Mouse (Mus musculus): ENCODE data around the gene Suds3. TPM values are rescaled to one million over a fixed set of nuclear protein-coding genes. Genes with fewer than 3 reads are reported as not detected.

Gene Suds3
- total RNA-seq, 2 experiments from 2014 or later, result 109 to 110 TPM

- DNase-seq (ENCODE audit: extremely low spot score in 1 of 2, low spot score in 1 of 2), result no peak
Observed at GRCm38 (mm10) chr5:117061251-117061650, 54.7 kb downstream of the Suds3 start.

- no peak for DNase-seq (ENCODE audit: extremely low spot score in 1 of 2, low spot score in 1 of 2)
Observed at GRCm38 (mm10) chr5:117060484-117061130, 55.3 kb downstream of the Suds3 start.

- DNase-seq (ENCODE audit: extremely low spot score in 1 of 2, low spot score in 1 of 2), result no peak
Observed at GRCm38 (mm10) chr5:117049940-117050339, 66.0 kb downstream of the Suds3 start.

DNA sequence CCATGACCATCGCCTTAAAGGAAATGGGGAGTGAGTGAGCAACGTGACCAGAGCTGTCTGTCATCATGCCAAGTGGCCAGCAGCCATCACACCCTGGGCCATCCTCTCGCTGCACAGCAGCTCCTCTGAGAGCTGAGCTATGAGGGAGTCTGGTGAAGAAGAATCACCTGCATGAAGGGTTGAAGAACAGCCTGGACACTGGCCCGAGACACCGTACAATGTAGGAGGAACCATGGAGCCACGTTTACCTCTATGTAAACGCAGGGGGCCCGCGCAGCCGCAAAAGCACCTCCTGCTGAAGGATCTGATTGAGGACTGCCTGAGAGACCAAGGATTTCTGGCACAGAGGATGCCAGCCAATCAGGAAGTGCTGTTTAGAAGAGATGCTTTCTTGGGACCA is 70.8 kb downstream of the Suds3 start:
- DNase-seq (ENCODE audit: extremely low spot score in 1 of 2, low spot score in 1 of 2), result no peak

DNA sequence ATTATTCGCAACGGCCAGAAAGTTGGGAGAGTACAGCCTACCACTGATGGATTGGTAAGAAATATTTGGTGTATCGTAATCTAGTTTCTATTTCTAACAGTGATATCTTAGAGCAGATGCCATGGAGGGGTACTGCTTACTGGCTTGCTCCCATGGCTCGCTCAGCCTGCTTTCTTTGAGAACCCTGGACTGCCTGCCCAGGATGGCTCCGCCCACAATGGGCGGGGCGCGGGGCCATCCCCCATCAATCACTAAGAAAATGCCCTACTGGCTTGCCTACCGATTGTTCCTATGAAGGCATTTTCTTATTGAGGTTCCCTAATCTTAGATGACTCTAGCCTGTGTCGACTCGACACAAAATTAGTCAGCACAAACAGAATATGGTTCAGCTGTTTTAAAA is 73.3 kb downstream of the Suds3 start:
- DNase-seq (ENCODE audit: extremely low spot score in 1 of 2, low spot score in 1 of 2), result no peak

Other genes with a start within 250 kb of the Suds3 start
- gene Taok3, start 4.0 kb upstream of the Suds3 start, total RNA-seq (2021), result 10 to 100 TPM; 52.4 to 59.1 TPM
- gene Pebp1, start 171.5 kb upstream of the Suds3 start, total RNA-seq (2021), result 100 to 1,000 TPM; 698 to 787 TPM
- 1 to 10 TPM; 2.0 to 2.6 TPM for gene Vsig10, start 203.0 kb upstream of the Suds3 start, total RNA-seq (2021)
- gene Wsb2, start 241.2 kb upstream of the Suds3 start, total RNA-seq (2021), result 100 to 1,000 TPM; 264 to 285 TPM